Mouse (Mus musculus) brain, embryonic 14.5 days (tissue): Measurements from ENCODE around the gene Blm. TPM values are rescaled to one million over a fixed set of nuclear protein-coding genes. Genes with fewer than 3 reads are reported as not detected.

ENCODE experiments used
- DNase-seq: peaks from one replicate; pipeline ENCODE4 v3.0.0-alpha.2; 2011; ENCODE audit warnings: low read depth
- CTCF ChIP-seq: fragments of 200-500 bp; IDR thresholded peaks from 2 replicates; pipeline ENCODE4 v1.5.1; 2012; ENCODE audit warnings: inconsistent platforms, mild to moderate bottlenecking, moderate library complexity, borderline replicate concordance; ENCODE audit not compliant: insufficient read depth, insufficient read length; ENCODE audit errors: extremely low read depth
- POLR2A ChIP-seq: fragments of 200-500 bp; IDR thresholded peaks from 2 replicates; pipeline ENCODE4 v1.6.1; 2012; ENCODE audit warnings: mild to moderate bottlenecking, inconsistent platforms, borderline replicate concordance; ENCODE audit not compliant: poor library complexity, insufficient read depth, insufficient read length, severe bottlenecking; ENCODE audit errors: extremely low read depth
- polyA plus RNA-seq: library from polyadenylated mRNA; depleted of rRNA; stranded (reverse); fragments of >200 nt; gene quantifications from 2 replicates; pipeline ENCODE4 v1.2.3, GENCODE M21; 2012; rRNA removed

Blm gene
- polyA plus RNA-seq, 1 experiment, result 11.7 TPM

DNA sequence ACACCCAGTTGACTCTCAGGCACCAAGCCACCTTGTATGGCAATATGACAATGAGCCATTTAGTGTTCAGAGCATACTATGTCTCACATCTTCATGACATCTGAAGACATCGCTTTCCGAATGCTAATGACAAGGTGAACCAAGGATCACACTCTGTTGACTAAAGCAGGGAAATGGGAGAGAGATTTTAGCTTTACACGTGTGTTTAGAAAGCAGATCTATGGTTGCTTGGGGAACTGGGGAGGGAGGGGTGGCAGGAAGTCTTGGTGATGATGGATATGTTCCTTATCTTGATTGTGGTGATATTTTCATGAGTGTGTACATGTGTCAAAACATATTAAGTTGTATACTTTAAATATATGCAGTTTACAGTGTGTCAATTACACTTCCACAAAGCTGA, 128.7 kb downstream of the Blm start:
- DNase-seq, result no peak
- TF ChIP-seq CTCF (no peak), POLR2A (no peak)

DNA sequence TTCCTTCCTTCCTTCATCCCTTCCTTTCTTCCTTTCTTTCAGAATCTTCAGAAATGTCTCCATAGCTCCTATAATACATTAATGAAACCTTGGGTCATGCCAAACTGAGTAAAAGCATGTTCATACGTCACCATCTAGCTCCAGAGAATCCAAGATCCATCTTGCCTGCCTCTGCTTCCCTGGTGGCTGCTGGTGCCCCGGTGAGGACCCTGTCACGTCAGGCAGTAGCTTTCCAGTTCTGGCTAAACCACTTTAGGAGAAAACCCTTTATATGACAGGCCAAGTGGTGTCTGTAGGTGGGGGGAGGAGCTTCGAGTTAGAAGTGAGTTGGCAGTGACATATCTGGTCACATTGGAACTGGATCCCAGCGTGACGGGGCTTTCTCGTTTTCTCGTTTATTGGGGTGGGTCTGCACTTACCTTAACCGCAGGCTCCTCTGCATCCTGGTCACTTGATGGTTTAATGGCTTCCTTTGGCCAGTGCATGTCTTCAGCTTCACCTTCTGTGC, 129.7 kb downstream of the Blm start, which contains the start of gene Furin:
Gene Furin, minus strand, starts transcription at position 249 of the 508 bp plus-strand sequence.
- no peak for DNase-seq
- TF ChIP-seq POLR2A (no peak), CTCF (no peak)

Other genes with a start within 250 kb of the Blm start
- 37.3 and 62.3 TPM in 2 replicates for gene Prc1, start 240.7 kb downstream of the Blm start, polyA plus RNA-seq
- gene Rccd1, start 210.7 kb downstream of the Blm start, polyA plus RNA-seq, result 22.2 and 30.1 TPM in 2 replicates
- 73.6 and 85.0 TPM in 2 replicates for gene Unc45a, start 194.1 kb downstream of the Blm start, polyA plus RNA-seq
- gene Hddc3, start 192.0 kb downstream of the Blm start, polyA plus RNA-seq, result 45.0 and 61.4 TPM in 2 replicates
- gene Man2a2, start 163.7 kb downstream of the Blm start, polyA plus RNA-seq, result 59.9 and 78.3 TPM in 2 replicates
- gene Fes, start 147.2 kb downstream of the Blm start, polyA plus RNA-seq, result 7.1 and 8.0 TPM in 2 replicates
- 13.3 and 22.8 TPM in 2 replicates for gene Furin, start 129.7 kb downstream of the Blm start, polyA plus RNA-seq
- 13.0 and 18.1 TPM in 2 replicates for gene Crtc3, start 153.8 kb upstream of the Blm start, polyA plus RNA-seq